Mouse (Mus musculus): ENCODE results near the gene Gm10073.

DNA sequence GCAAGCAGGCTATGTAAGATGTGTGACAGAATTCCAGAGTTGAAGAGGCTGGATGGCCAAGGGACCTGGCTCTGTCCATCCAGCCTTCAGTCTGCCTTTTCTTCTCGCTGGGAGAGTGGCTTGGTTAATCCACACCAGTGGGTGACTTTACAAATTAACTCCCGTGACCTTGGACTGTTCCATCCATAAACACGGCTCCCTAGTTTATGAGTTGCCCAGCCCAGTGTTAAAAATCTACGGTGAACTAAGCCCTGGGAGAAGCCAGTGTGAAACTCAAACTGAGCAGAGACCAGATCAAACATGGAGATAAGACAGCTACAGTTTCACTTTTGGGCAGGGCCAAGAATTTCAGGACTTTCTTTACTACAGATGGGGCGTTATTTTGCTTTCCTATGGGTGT is 49.8 kb upstream of the Gm10073 start:
- TF ChIP-seq GATA1 (IDR thresholded peaks at IDR 0.05; ENCODE audit: low read length) (no peak), TAL1 (IDR thresholded peaks at IDR 0.05; ENCODE audit: low read length) (no peak)

All from erythroblast, embryonic 14.5 days (primary cell).